Mouse (Mus musculus) activated CD4-positive, CD25-positive, alpha-beta regulatory T cell, adult 4 months (primary cell): ENCODE results near the gene 4933405L10Rik. TPM values are rescaled to one million over a fixed set of nuclear protein-coding genes. Genes with fewer than 3 reads are reported as not detected.
A peak's percentile ranks its signal among the peaks of the same experiment; 100 is the strongest.

ENCODE experiments used
- ATAC-seq: one replicate; pipeline ENCODE4 v1.8.0; 2017
- polyA plus RNA-seq, 2 experiments: library from polyadenylated mRNA; unstranded; fragments of 100-300 nt; shearing (Covaris generic); gene quantifications; one replicate each; pipeline ENCODE4 v1.2.1; 2017

The 4933405L10Rik gene
- polyA plus RNA-seq: not detected

GRCm38 (mm10) chr8:105707498-105708403, at the start of gene 4933405L10Rik, which contains the start of gene Enkd1:
Gene 4933405L10Rik, plus strand, starts transcription at chr8:105707655.
Gene Enkd1, minus strand, starts transcription at chr8:105708210.
- peak; percentile 99 for ATAC-seq

GRCm38 (mm10) chr8:105661167-105661566, 46.3 kb upstream of the 4933405L10Rik start:
- peak; percentile 57 for ATAC-seq

GRCm38 (mm10) chr8:105677891-105678290, 29.6 kb upstream of the 4933405L10Rik start:
- ATAC-seq: no peak

GRCm38 (mm10) chr8:105685325-105685724, 22.1 kb upstream of the 4933405L10Rik start:
- no peak for ATAC-seq

- peak; percentile 85 for ATAC-seq
These were observed 21.6 kb upstream of the 4933405L10Rik start, which contains the start of gene Carmil2 for GRCm38 (mm10) chr8:105685796-105686308. Gene Carmil2, plus strand, starts transcription at chr8:105686274.

- peak; percentile 7 for ATAC-seq
These were observed 20.9 kb upstream of the 4933405L10Rik start for GRCm38 (mm10) chr8:105686551-105686950.

- no peak for ATAC-seq
These were observed 19.9 kb upstream of the 4933405L10Rik start for GRCm38 (mm10) chr8:105687512-105687911.

GRCm38 (mm10) chr8:105688242-105688752, 19.2 kb upstream of the 4933405L10Rik start:
- no peak for ATAC-seq

- no peak for ATAC-seq
These were observed 18.0 kb upstream of the 4933405L10Rik start for GRCm38 (mm10) chr8:105689256-105689982.

- ATAC-seq: no peak
These were observed 17.5 kb upstream of the 4933405L10Rik start for GRCm38 (mm10) chr8:105689983-105690360.

GRCm38 (mm10) chr8:105690978-105691377, 16.5 kb upstream of the 4933405L10Rik start:
- ATAC-seq: no peak

GRCm38 (mm10) chr8:105692449-105693182, 14.8 kb upstream of the 4933405L10Rik start:
- no peak for ATAC-seq

GRCm38 (mm10) chr8:105693648-105694047, 13.8 kb upstream of the 4933405L10Rik start:
- ATAC-seq: no peak

- no peak for ATAC-seq
These were observed 13.2 kb upstream of the 4933405L10Rik start for GRCm38 (mm10) chr8:105694051-105694799.

- ATAC-seq: no peak
These were observed 12.2 kb upstream of the 4933405L10Rik start for GRCm38 (mm10) chr8:105695080-105695780.

- ATAC-seq: no peak
These were observed 10.2 kb upstream of the 4933405L10Rik start for GRCm38 (mm10) chr8:105697196-105697780.

GRCm38 (mm10) chr8:105698734-105699133, 8.7 kb upstream of the 4933405L10Rik start:
- ATAC-seq: no peak

- ATAC-seq: no peak
These were observed 7.8 kb upstream of the 4933405L10Rik start for GRCm38 (mm10) chr8:105699488-105700215.

- peak; percentile 66 for ATAC-seq
These were observed 6.9 kb upstream of the 4933405L10Rik start for GRCm38 (mm10) chr8:105700566-105700965.
